Mouse (Mus musculus) lung, embryonic 14.5 days (tissue): ENCODE measurements around the gene Gja1. TPM values are rescaled to one million over a fixed set of nuclear protein-coding genes. Genes with fewer than 3 reads are reported as not detected.
"Not testable (repeated sequence)": the region's sequence is repeated elsewhere in the genome, so short reads cannot be mapped to it uniquely, and the experiment has no call there.

Experiments
- ATAC-seq: fragments of 200-750 bp; cut with Nextera tagmentation; 2 replicates; pipeline ENCODE4 v1.8.0; 2017; ENCODE audit warnings: mild to moderate bottlenecking, moderate TSS enrichment, moderate library complexity; ENCODE audit not compliant: insufficient read depth
- DNase-seq: peaks from one replicate; pipeline ENCODE4 v3.0.0-alpha.2; 2015
- H3K27ac ChIP-seq: fragments of 300-500 bp; sonication (generic); 2 replicates; pipeline ENCODE4 v1.5.1; 2014; ENCODE audit warnings: low read depth, mild to moderate bottlenecking, moderate library complexity
- H3K27me3 ChIP-seq: fragments of 300-500 bp; sonication (generic); 2 replicates; pipeline ENCODE4 v1.6.1; 2014; ENCODE audit warnings: low read length, control low read depth; ENCODE audit not compliant: insufficient read depth
- H3K36me3 ChIP-seq: fragments of 300-500 bp; sonication (generic); 2 replicates; pipeline ENCODE4 v1.6.1; 2014; ENCODE audit warnings: control low read depth; ENCODE audit not compliant: insufficient read depth
- H3K4me1 ChIP-seq: fragments of 300-500 bp; sonication (generic); 2 replicates; pipeline ENCODE4 v1.6.1; 2014; ENCODE audit warnings: antibody characterized with exemption, control low read depth; ENCODE audit not compliant: insufficient read depth
- H3K4me2 ChIP-seq: fragments of 300-500 bp; sonication (generic); 2 replicates; pipeline ENCODE4 v1.6.1; 2014; ENCODE audit warnings: mild to moderate bottlenecking
- H3K4me3 ChIP-seq: fragments of 300-500 bp; sonication (generic); 2 replicates; pipeline ENCODE4 v1.5.1; 2014; ENCODE audit warnings: low read depth, low read length
- H3K9ac ChIP-seq: fragments of 300-500 bp; sonication (generic); 2 replicates; pipeline ENCODE4 v1.6.1; 2014
- H3K9me3 ChIP-seq: fragments of 300-500 bp; sonication (generic); 2 replicates; pipeline ENCODE4 v1.6.1; 2016; ENCODE audit warnings: low read depth, low read length, control low read depth
- CTCF ChIP-seq: IDR thresholded peaks from 2 replicates; pipeline ENCODE4 v1.5.1; 2016; ENCODE audit warnings: antibody characterized with exemption, low read depth
- WGBS: fragments of 180-500 bp; shearing (Covaris S2); extraction: QIAGEN DNeasy Blood & Tissue Kit; methylation state at CpG from one replicate; pipeline ENCODE4 v1.1.7; 2014; 5-methylcytosine and 5-hydroxymethylcytosine counted together
- polyA plus RNA-seq: library from polyadenylated mRNA; unstranded; fragments of >200 nt; fragmentation: Nextera tagmentation; extraction: Ambion mirVana; gene quantifications from 2 replicates; pipeline ENCODE4 v1.2.1, GENCODE M21; 2014

The Gja1 gene
- polyA plus RNA-seq, 1 experiment from 2014 or later: 118 TPM

GRCm38 (mm10) chr10:56397875-56398274 lies 20.7 kb downstream of the Gja1 start:
- no peak overlapping the region for H3K27ac ChIP-seq
- ATAC-seq: no peak

GRCm38 (mm10) chr10:56398310-56398709 lies 21.2 kb downstream of the Gja1 start:
- Histone ChIP-seq H3K4me1 (no peaks in the 10 kb centered on the region), H3K9me3 (no peaks in the 10 kb centered on the region), H3K9ac (no peak overlapping the region), H3K36me3 (no peaks in the 10 kb centered on the region), H3K27ac (no peak overlapping the region), H3K4me3 (no peak overlapping the region), H3K27me3 (no peaks in the 10 kb centered on the region), H3K4me2 (no peak overlapping the region)
- 90% methylated on average over 2 of the region's 2 CpGs for WGBS
- DNase-seq: no peak
- no peak for ATAC-seq
- no peak for TF ChIP-seq CTCF

More at GRCm38 (mm10) chr10:56397875-56398274, 20.7 kb downstream of the Gja1 start:
- Histone ChIP-seq H3K9me3 (no peaks in the 10 kb centered on the region), H3K4me2 (no peak overlapping the region), H3K36me3 (no peaks in the 10 kb centered on the region), H3K4me1 (no peaks in the 10 kb centered on the region), H3K27me3 (no peaks in the 10 kb centered on the region), H3K4me3 (no peak overlapping the region), H3K9ac (no peak overlapping the region)
- no peak for TF ChIP-seq CTCF
- DNase-seq: no peak
- 79% methylated on average over 8 of the region's 8 CpGs for WGBS

- not testable (repeated sequence) for H3K4me3 ChIP-seq, H3K27ac ChIP-seq, H3K27me3 ChIP-seq, H3K4me1 ChIP-seq, H3K9ac ChIP-seq, DNase-seq, H3K9me3 ChIP-seq, H3K36me3 ChIP-seq, ATAC-seq, H3K4me2 ChIP-seq
- 92% methylated on average over 8 of the region's 8 CpGs for WGBS
Observed at GRCm38 (mm10) chr10:56401396-56401795, 24.3 kb downstream of the Gja1 start.

GRCm38 (mm10) chr10:56405934-56406333 lies 28.8 kb downstream of the Gja1 start:
- Histone ChIP-seq H3K27ac (no peak overlapping the region), H3K4me1 (no peaks in the 10 kb centered on the region), H3K9ac (no peak overlapping the region), H3K36me3 (no peaks in the 10 kb centered on the region), H3K27me3 (no peaks in the 10 kb centered on the region), H3K4me3 (no peak overlapping the region), H3K4me2 (no peak overlapping the region), H3K9me3 (no peaks in the 10 kb centered on the region)
- no peak for TF ChIP-seq CTCF
- ATAC-seq (no peak), DNase-seq (no peak)
- 37% methylated on average over 9 of the region's 9 CpGs for WGBS

- H3K9me3 ChIP-seq: no peaks in the 10 kb centered on the region
- H3K27me3 ChIP-seq: no peaks in the 10 kb centered on the region
- ATAC-seq: no peak
- H3K27ac ChIP-seq: no peak overlapping the region
- no peak overlapping the region for H3K4me3 ChIP-seq
- H3K36me3 ChIP-seq: no peaks in the 10 kb centered on the region
- peak; percentile 44 for TF ChIP-seq CTCF
- H3K9ac ChIP-seq: no peak overlapping the region
- 87% methylated on average over 6 of the region's 6 CpGs for WGBS
- DNase-seq: no peak
- no peak overlapping the region for H3K4me2 ChIP-seq
- no peaks in the 10 kb centered on the region for H3K4me1 ChIP-seq
Observed at GRCm38 (mm10) chr10:56406386-56407130, 29.4 kb downstream of the Gja1 start.

GRCm38 (mm10) chr10:56415894-56416570 lies 38.9 kb downstream of the Gja1 start:
- no peak for TF ChIP-seq CTCF
- Histone ChIP-seq H3K27ac (no peak overlapping the region; the same call in 1 of the 2 replicates), H3K9me3 (no peaks in the 10 kb centered on the region), H3K4me3 (no peak overlapping the region), H3K36me3 (no peaks in the 10 kb centered on the region), H3K4me2 (no peak overlapping the region), H3K27me3 (no peaks in the 10 kb centered on the region), H3K9ac (no peak overlapping the region), H3K4me1 (no peaks in the 10 kb centered on the region)
- ATAC-seq (no peak), DNase-seq (no peak)
- 45% methylated on average over 7 of the region's 7 CpGs for WGBS

- WGBS: 76% methylated on average over 4 of the region's 4 CpGs
- Histone ChIP-seq H3K9me3 (no peaks in the 10 kb centered on the region), H3K9ac (no peak overlapping the region), H3K4me3 (no peak overlapping the region), H3K4me2 (no peak overlapping the region), H3K27ac (no peak overlapping the region), H3K36me3 (no peaks in the 10 kb centered on the region), H3K27me3 (no peaks in the 10 kb centered on the region), H3K4me1 (no peaks in the 10 kb centered on the region)
- no peak for TF ChIP-seq CTCF
- DNase-seq: no peak
- ATAC-seq: no peak
Observed at GRCm38 (mm10) chr10:56422518-56422917, 45.4 kb downstream of the Gja1 start.
